Mouse (Mus musculus) liver, embryonic 15.5 days (tissue): Measurements from ENCODE around the gene Trp53rka. TPM values are rescaled to one million over a fixed set of nuclear protein-coding genes. Genes with fewer than 3 reads are reported as not detected.
A peak's percentile ranks its signal among the peaks of the same experiment; 100 is the strongest.

Experiments used
- ATAC-seq: fragments of 200-750 bp; cut with Nextera tagmentation; 2 replicates; pipeline ENCODE4 v1.8.0; 2017; ENCODE audit warnings: moderate number of reproducible peaks, mild to moderate bottlenecking, moderate library complexity; ENCODE audit not compliant: insufficient read depth
- H3K27ac ChIP-seq: fragments of 300-500 bp; sonication (generic); replicated peaks from 2 replicates; pipeline ENCODE4 v1.5.1; 2015; ENCODE audit warnings: mild to moderate bottlenecking, inconsistent platforms
- H3K27me3 ChIP-seq: fragments of 300-500 bp; sonication (generic); 2 replicates; pipeline ENCODE4 v1.6.1; 2015; ENCODE audit warnings: mild to moderate bottlenecking, inconsistent platforms
- H3K36me3 ChIP-seq: fragments of 300-500 bp; sonication (generic); replicated peaks from 2 replicates; pipeline ENCODE4 v1.6.1; 2015; ENCODE audit warnings: moderate library complexity, mild to moderate bottlenecking, inconsistent platforms
- H3K4me1 ChIP-seq: fragments of 300-500 bp; sonication (generic); replicated peaks from 2 replicates; pipeline ENCODE4 v1.6.1; 2015; ENCODE audit warnings: inconsistent platforms
- H3K4me2 ChIP-seq: fragments of 300-500 bp; sonication (generic); 2 replicates; pipeline ENCODE4 v1.6.1; 2015; ENCODE audit warnings: moderate library complexity, mild to moderate bottlenecking, inconsistent platforms
- H3K4me3 ChIP-seq: fragments of 300-500 bp; sonication (generic); replicated peaks from 2 replicates; pipeline ENCODE4 v1.5.1; 2015; ENCODE audit warnings: mild to moderate bottlenecking, inconsistent platforms
- H3K9ac ChIP-seq: fragments of 300-500 bp; sonication (generic); 2 replicates; pipeline ENCODE4 v1.6.1; 2015; ENCODE audit warnings: moderate library complexity, mild to moderate bottlenecking, inconsistent platforms
- H3K9me3 ChIP-seq: fragments of 300-500 bp; sonication (generic); replicated peaks from 2 replicates; pipeline ENCODE4 v1.6.1; 2016; ENCODE audit warnings: inconsistent platforms
- WGBS: fragments of 180-500 bp; shearing (Covaris S2); methylation state at CpG from one replicate; pipeline ENCODE4 v1.1.7; 2015; ENCODE audit warnings: mixed read lengths; ENCODE audit not compliant: insufficient replicate concordance; 5-methylcytosine and 5-hydroxymethylcytosine counted together
- polyA plus RNA-seq: library from polyadenylated mRNA; unstranded; fragments of >200 nt; fragmentation: Nextera tagmentation; extraction: Ambion mirVana; gene quantifications from 2 replicates; pipeline ENCODE4 v1.2.1, GENCODE M21; 2015

The Trp53rka gene
- polyA plus RNA-seq, 1 experiment from 2014 or later, result 9.6 TPM

GRCm38 (mm10) chr2:165456710-165457109 lies 36.4 kb downstream of the Trp53rka start:
- Histone ChIP-seq H3K9ac (no peak overlapping the region), H3K9me3 (no peaks in the 10 kb centered on the region), H3K4me1 (peaks cover 7% of the 10 kb centered on the region; the same call in 1 of the 2 replicates), H3K36me3 (no peaks in the 10 kb centered on the region), H3K4me3 (no peak overlapping the region), H3K4me2 (no peak overlapping the region), H3K27me3 (no peaks in the 10 kb centered on the region), H3K27ac (no peak overlapping the region)
- WGBS, result 44% methylated on average over 2 of the region's 2 CpGs
- no peak for ATAC-seq

GRCm38 (mm10) chr2:165452730-165453693 lies 40.1 kb downstream of the Trp53rka start:
- whole genome bisulfite sequencing, result 43% methylated on average over 12 of the region's 12 CpGs
- Histone ChIP-seq H3K4me1 (peaks cover 3% of the 10 kb centered on the region; the same call in 1 of the 2 replicates), H3K9me3 (no peaks in the 10 kb centered on the region), H3K36me3 (no peaks in the 10 kb centered on the region), H3K9ac (no peak overlapping the region), H3K27me3 (no peaks in the 10 kb centered on the region), H3K27ac (no peak overlapping the region), H3K4me2 (no peak overlapping the region), H3K4me3 (no peak overlapping the region)
- ATAC-seq, result no peak

GRCm38 (mm10) chr2:165448475-165448874 lies 44.6 kb downstream of the Trp53rka start:
- Histone ChIP-seq H3K36me3 (no peaks in the 10 kb centered on the region), H3K27ac (no peak overlapping the region), H3K9ac (no peak overlapping the region), H3K4me3 (no peak overlapping the region), H3K9me3 (no peaks in the 10 kb centered on the region), H3K4me2 (no peak overlapping the region), H3K4me1 (peaks cover 12% of the 10 kb centered on the region; the same call in 1 of the 2 replicates), H3K27me3 (no peaks in the 10 kb centered on the region)
- 46% methylated on average over 9 of the region's 9 CpGs for WGBS
- ATAC-seq, result no peak

GRCm38 (mm10) chr2:165444861-165445260 lies 48.3 kb downstream of the Trp53rka start:
- H3K27me3 ChIP-seq, result no peaks in the 10 kb centered on the region
- no peak overlapping the region for H3K4me2 ChIP-seq
- no peaks in the 10 kb centered on the region for H3K9me3 ChIP-seq
- no peak overlapping the region for H3K27ac ChIP-seq
- no peak overlapping the region for H3K9ac ChIP-seq
- peaks cover 29% of the 10 kb centered on the region for H3K4me1 ChIP-seq
- H3K4me3 ChIP-seq, result no peak overlapping the region
- 35% methylated on average over 3 of the region's 3 CpGs for WGBS
- ATAC-seq, result no peak
- H3K36me3 ChIP-seq, result no peaks in the 10 kb centered on the region

GRCm38 (mm10) chr2:165442981-165443380 lies 50.1 kb downstream of the Trp53rka start:
- H3K4me1 ChIP-seq, result peaks cover 29% of the 10 kb centered on the region
- 0 out of 2 replicates have a peak overlapping the region, but pooled peaks have one; percentile 24 for H3K27ac ChIP-seq
- 56% methylated on average over 10 of the region's 10 CpGs for WGBS
- peak; percentile 10; the same call in 1 of the 2 replicates for ATAC-seq
- no peaks in the 10 kb centered on the region for H3K9me3 ChIP-seq
- H3K4me3 ChIP-seq, result no peak overlapping the region
- H3K4me2 ChIP-seq, result no peak overlapping the region
- H3K27me3 ChIP-seq, result no peaks in the 10 kb centered on the region
- no peak overlapping the region for H3K9ac ChIP-seq
- no peaks in the 10 kb centered on the region for H3K36me3 ChIP-seq

GRCm38 (mm10) chr2:165441613-165442012 lies 51.5 kb downstream of the Trp53rka start:
- Histone ChIP-seq H3K9ac (no peak overlapping the region), H3K4me1 (peaks cover 29% of the 10 kb centered on the region), H3K27me3 (no peaks in the 10 kb centered on the region), H3K4me3 (no peak overlapping the region), H3K36me3 (no peaks in the 10 kb centered on the region), H3K9me3 (no peaks in the 10 kb centered on the region), H3K4me2 (no peak overlapping the region), H3K27ac (peak overlapping the region; percentile 55)
- WGBS, result 44% methylated on average over 4 of the region's 4 CpGs
- peak; percentile 40 for ATAC-seq

Other genes with a start within 250 kb of the Trp53rka start
- 39.1 and 47.7 TPM in 2 replicates for gene Slc35c2, start 205.5 kb downstream of the Trp53rka start, polyA plus RNA-seq
- 16.6 and 17.1 TPM in 2 replicates for gene Elmo2, start 166.8 kb downstream of the Trp53rka start, polyA plus RNA-seq
- 0.06 TPM in 1 of 2 replicates, not detected in the other for gene Zfp663, start 124.6 kb downstream of the Trp53rka start, polyA plus RNA-seq
- 0.97 and 1.3 TPM in 2 replicates for gene Zfp334, start 105.1 kb downstream of the Trp53rka start, polyA plus RNA-seq
- gene Ocstamp, start 92.9 kb downstream of the Trp53rka start, polyA plus RNA-seq, result 4.1 and 5.2 TPM in 2 replicates
- 11.9 and 16.6 TPM in 2 replicates for gene Slc13a3, start 20.1 kb downstream of the Trp53rka start, polyA plus RNA-seq
- 0.29 and 0.35 TPM in 2 replicates for gene Slc2a10, start 10.5 kb upstream of the Trp53rka start, polyA plus RNA-seq
- 0.16 TPM in 1 of 2 replicates, not detected in the other for gene Eya2, start 101.7 kb upstream of the Trp53rka start, polyA plus RNA-seq